Mouse (Mus musculus): ENCODE measurements around the gene Chchd5.

GRCm38 (mm10) chr2:129129987-129130545 is 566 bp downstream of the Chchd5 start:
- TF ChIP-seq CTCF (IDR thresholded peaks at IDR 0.05; ENCODE audit: control insufficient read depth, insufficient read depth, insufficient read length), result no peak
- no peak for TF ChIP-seq MYOD1 (IDR thresholded peaks at IDR 0.05; ENCODE audit: control insufficient read depth, insufficient read length, low read depth)
- no peak for TF ChIP-seq MAX (IDR thresholded peaks at IDR 0.05)

Measured in C2C12 (cell line).